ENCODE assay signal across 25 mouse cellular contexts in genomic region chr17:70588691-70589090, GRCm38 (mm10).
A peak's percentile ranks its signal among the peaks of the same experiment; 100 is the strongest.
DNase-seq lines count a peak whose midpoint lies in the region; ATAC-seq and TF ChIP-seq lines count a peak whose summit lies in the region.
"Had no signal": no experiment of that assay in that cellular context is flagged by ENCODE, and none has a peak within 500 bp of the region (broad histone marks: within the 10 kb centered on the region; RNA-seq: fewer than 3 reads in every experiment).

No protein-coding gene starts in this region.

- H3K4me2 ChIP-seq in hindbrain, embryonic 16.5 days (ENCODE audit: low read length): no peak overlapping the region
- H3K4me2 ChIP-seq in midbrain, embryonic 15.5 days: no peak overlapping the region
- H3K4me2 ChIP-seq: heart, embryonic 15.5 days; liver, embryonic 15.5 days; lung, embryonic 15.5 days; neural tube, embryonic 12.5 days had no signal

- no peaks in the 10 kb centered on the region for H3K36me3 ChIP-seq in hindbrain, embryonic 10.5 days
- H3K36me3 ChIP-seq in hindbrain, embryonic 16.5 days (ENCODE audit: control insufficient read depth, insufficient read depth, low read length): no peaks in the 10 kb centered on the region
- H3K36me3 ChIP-seq in midbrain, embryonic 15.5 days (replicated peaks): no peaks in the 10 kb centered on the region
- H3K36me3 ChIP-seq: heart, embryonic 15.5 days; limb, embryonic 10.5 days; liver, embryonic 15.5 days; lung, embryonic 15.5 days; neural tube, embryonic 12.5 days had no signal

- WGBS in hindbrain, embryonic 10.5 days: 64% methylated on average over 6 of the region's 6 CpGs
- 35% methylated on average over 6 of the region's 6 CpGs for WGBS in hindbrain, embryonic 16.5 days
- 46% methylated on average over 6 of the region's 6 CpGs for WGBS in midbrain, embryonic 15.5 days

- no peaks in the 10 kb centered on the region for H3K9me3 ChIP-seq in hindbrain, embryonic 10.5 days
- H3K9me3 ChIP-seq in hindbrain, embryonic 16.5 days (ENCODE audit: control insufficient read depth, low read length): no peaks in the 10 kb centered on the region
- H3K9me3 ChIP-seq in midbrain, embryonic 15.5 days: no peaks in the 10 kb centered on the region
- H3K9me3 ChIP-seq: heart, embryonic 15.5 days; limb, embryonic 10.5 days; liver, embryonic 15.5 days; lung, embryonic 15.5 days; neural tube, embryonic 12.5 days had no signal

- no peak for ATAC-seq in hindbrain, embryonic 16.5 days
- peak; percentile 28; the same call in 1 of the 2 replicates for ATAC-seq in midbrain, embryonic 15.5 days (replicated peaks)
- ATAC-seq: intestine, postnatal 0 days had no signal

- 0 out of 2 replicates have a peak overlapping the region, but pooled peaks have one; percentile 5 for H3K27ac ChIP-seq in hindbrain, embryonic 10.5 days
- H3K27ac ChIP-seq in hindbrain, embryonic 16.5 days (ENCODE audit: low read depth, low read length): no peak overlapping the region
- H3K27ac ChIP-seq in cortical plate, adult 2 months (ENCODE audit: insufficient read depth, low read length): peak overlapping the region; percentile 44; the same call in 1 of the 2 replicates
- no peak overlapping the region for H3K27ac ChIP-seq in midbrain, embryonic 15.5 days
- H3K27ac ChIP-seq: heart, adult 2 months; heart, embryonic 15.5 days; limb, embryonic 10.5 days; liver, embryonic 15.5 days; lung, embryonic 15.5 days; neural tube, embryonic 12.5 days had no signal

- TF ChIP-seq POLR2A in cortical plate, adult 2 months (IDR thresholded peaks at IDR 0.05; ENCODE audit: extremely low read depth, insufficient read depth, low read length): no peak

- peaks cover 30% of the 10 kb centered on the region for H3K4me1 ChIP-seq in hindbrain, embryonic 10.5 days (replicated peaks)
- H3K4me1 ChIP-seq in hindbrain, embryonic 16.5 days (ENCODE audit: control insufficient read depth, insufficient read depth, low read depth, low read length): no peaks in the 10 kb centered on the region; the same call in 1 of the 2 replicates
- peaks cover 15% of the 10 kb centered on the region for H3K4me1 ChIP-seq in cortical plate, adult 2 months (ENCODE audit: control insufficient read depth, insufficient read depth, low read length)
- 0 out of 2 replicates have a peak, but pooled peaks cover 5% of the 10 kb centered on the region for H3K4me1 ChIP-seq in midbrain, embryonic 15.5 days
- H3K4me1 ChIP-seq: heart, embryonic 15.5 days; liver, embryonic 15.5 days; lung, embryonic 15.5 days; megakaryocyte, embryonic 14.5 days; neural tube, embryonic 12.5 days had no signal

- H3K9ac ChIP-seq in hindbrain, embryonic 16.5 days (ENCODE audit: low read depth, low read length): no peak overlapping the region
- H3K9ac ChIP-seq in midbrain, embryonic 15.5 days: no peak overlapping the region
- H3K9ac ChIP-seq: heart, embryonic 15.5 days; liver, embryonic 15.5 days; lung, embryonic 15.5 days; neural tube, embryonic 12.5 days had no signal

- no peak overlapping the region for H3K4me3 ChIP-seq in hindbrain, embryonic 10.5 days
- H3K4me3 ChIP-seq in hindbrain, embryonic 16.5 days (ENCODE audit: low read length): no peak overlapping the region
- no peak overlapping the region for H3K4me3 ChIP-seq in cortical plate, adult 2 months (ENCODE audit: insufficient read depth, low read length)
- no peak overlapping the region for H3K4me3 ChIP-seq in midbrain, embryonic 15.5 days
- H3K4me3 ChIP-seq: heart, adult 2 months; heart, embryonic 15.5 days; limb, embryonic 10.5 days; liver, embryonic 15.5 days; lung, embryonic 15.5 days; megakaryocyte, embryonic 14.5 days; neural tube, embryonic 12.5 days had no signal

- no peak for TF ChIP-seq CTCF in cortical plate, adult 2 months (IDR thresholded peaks at IDR 0.05; ENCODE audit: extremely low read depth, insufficient read depth, low read length)

- no peaks in the 10 kb centered on the region for H3K27me3 ChIP-seq in hindbrain, embryonic 10.5 days (ENCODE audit: insufficient read depth, poor library complexity, severe bottlenecking)
- no peaks in the 10 kb centered on the region for H3K27me3 ChIP-seq in hindbrain, embryonic 16.5 days (replicated peaks; ENCODE audit: control insufficient read depth, insufficient read depth, low read length)
- H3K27me3 ChIP-seq in midbrain, embryonic 15.5 days (replicated peaks): no peaks in the 10 kb centered on the region
- H3K27me3 ChIP-seq: heart, embryonic 15.5 days; liver, embryonic 15.5 days; lung, embryonic 15.5 days; megakaryocyte, embryonic 14.5 days; neural tube, embryonic 12.5 days had no signal

- DNase-seq in embryo, embryonic 9.5 days (ENCODE audit: extremely low spot score): peak; percentile 3
- no peak for DNase-seq in embryo, embryonic 11 days
- no peak for DNase-seq in hindbrain, embryonic 10.5 days (ENCODE audit: low spot score)
- DNase-seq in cerebellum, adult 8-10 months: no peak
- no peak for DNase-seq in kidney, postnatal 4 days
- DNase-seq: cerebellum, adult 11 months; cerebellum, postnatal 36 days; gastrocnemius, postnatal 25 days; heart, adult 2 months; heart, postnatal 4 days; kidney, postnatal 25 days; liver; lung, postnatal 36 days; right cerebral cortex, postnatal 4 days; thymus, postnatal 36 days had no signal

Comparison
In these comparisons a context has a peak if more than half of its experiments do, and no peak if none do; other contexts are left out.
1. H3K27ac ChIP-seq: peak in hindbrain, embryonic 10.5 days (single experiment) and cortical plate, adult 2 months (single experiment); none in hindbrain, embryonic 16.5 days (single experiment) and midbrain, embryonic 15.5 days (single experiment).